Mouse (Mus musculus) hindbrain, embryonic 15.5 days (tissue): ENCODE results near the gene Fam214b. TPM values are rescaled to one million over a fixed set of nuclear protein-coding genes. Genes with fewer than 3 reads are reported as not detected.
"Not testable (repeated sequence)": the region's sequence is repeated elsewhere in the genome, so short reads cannot be mapped to it uniquely, and the experiment has no call there.

Source experiments
- ATAC-seq: fragments of 200-750 bp; cut with Nextera tagmentation; 2 replicates; pipeline ENCODE4 v1.8.0; 2017; ENCODE audit warnings: low read depth, moderate number of reproducible peaks, moderate TSS enrichment; ENCODE audit not compliant: low FRiP score
- H3K27ac ChIP-seq: fragments of 300-500 bp; sonication (generic); replicated peaks from 2 replicates; pipeline ENCODE4 v1.5.1; 2015; ENCODE audit warnings: mild to moderate bottlenecking, inconsistent platforms
- H3K27me3 ChIP-seq: fragments of 300-500 bp; sonication (generic); 2 replicates; pipeline ENCODE4 v1.6.1; 2015; ENCODE audit warnings: control low read depth, inconsistent platforms
- H3K36me3 ChIP-seq: fragments of 300-500 bp; sonication (generic); 2 replicates; pipeline ENCODE4 v1.6.1; 2015; ENCODE audit warnings: control low read depth, inconsistent platforms
- H3K4me1 ChIP-seq: fragments of 300-500 bp; sonication (generic); replicated peaks from 2 replicates; pipeline ENCODE4 v1.6.1; 2015; ENCODE audit warnings: control low read depth, inconsistent platforms
- H3K4me2 ChIP-seq: fragments of 300-500 bp; sonication (generic); 2 replicates; pipeline ENCODE4 v1.6.1; 2015; ENCODE audit warnings: moderate library complexity, mild to moderate bottlenecking, inconsistent platforms
- H3K4me3 ChIP-seq: fragments of 300-500 bp; sonication (generic); 2 replicates; pipeline ENCODE4 v1.5.1; 2015; ENCODE audit warnings: mild to moderate bottlenecking, inconsistent platforms
- H3K9ac ChIP-seq: fragments of 300-500 bp; sonication (generic); 2 replicates; pipeline ENCODE4 v1.6.1; 2015; ENCODE audit warnings: inconsistent platforms
- H3K9me3 ChIP-seq: fragments of 300-500 bp; sonication (generic); 2 replicates; pipeline ENCODE4 v1.6.1; 2016; ENCODE audit warnings: control low read depth, inconsistent platforms
- WGBS: fragments of 180-500 bp; shearing (Covaris S2); methylation state at CpG from one replicate; pipeline ENCODE4 v1.1.7; 2015; 5-methylcytosine and 5-hydroxymethylcytosine counted together
- polyA plus RNA-seq: library from polyadenylated mRNA; unstranded; fragments of >200 nt; fragmentation: Nextera tagmentation; extraction: Ambion mirVana; gene quantifications from 2 replicates; pipeline ENCODE4 v1.2.1, GENCODE M21; 2015

Fam214b gene
- polyA plus RNA-seq, 1 experiment from 2014 or later, result 37.5 TPM

DNA sequence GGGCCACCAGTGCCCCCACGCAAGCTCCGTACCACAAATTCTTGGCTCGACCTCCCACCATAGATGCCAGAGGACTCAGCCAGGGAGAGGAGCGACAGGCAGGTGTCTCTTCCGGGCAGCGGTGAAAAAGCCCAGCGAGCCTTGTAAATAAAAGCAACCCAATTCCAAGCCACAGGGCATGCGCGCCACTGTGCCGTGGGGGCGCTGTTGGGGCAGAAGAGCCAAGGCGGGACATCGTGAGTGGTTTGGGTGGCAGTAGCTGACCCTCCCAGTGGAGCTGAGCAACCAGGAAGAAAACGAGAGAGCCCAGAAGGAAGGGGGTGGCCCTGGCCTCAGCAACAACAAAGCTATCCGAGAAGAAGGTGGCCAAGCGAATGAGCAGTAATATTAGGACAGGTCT, 25.1 kb downstream of the Fam214b start:
- no peaks in the 10 kb centered on the region for H3K27me3 ChIP-seq
- ATAC-seq, result no peak
- no peak overlapping the region for H3K4me3 ChIP-seq
- no peaks in the 10 kb centered on the region for H3K9me3 ChIP-seq
- no peak overlapping the region for H3K9ac ChIP-seq
- peaks cover 16% of the 10 kb centered on the region for H3K4me1 ChIP-seq
- 86% methylated on average over 16 of the region's 16 CpGs for WGBS
- H3K36me3 ChIP-seq, result peaks cover 51% of the 10 kb centered on the region
- H3K4me2 ChIP-seq, result no peak overlapping the region
- no peak overlapping the region for H3K27ac ChIP-seq

DNA sequence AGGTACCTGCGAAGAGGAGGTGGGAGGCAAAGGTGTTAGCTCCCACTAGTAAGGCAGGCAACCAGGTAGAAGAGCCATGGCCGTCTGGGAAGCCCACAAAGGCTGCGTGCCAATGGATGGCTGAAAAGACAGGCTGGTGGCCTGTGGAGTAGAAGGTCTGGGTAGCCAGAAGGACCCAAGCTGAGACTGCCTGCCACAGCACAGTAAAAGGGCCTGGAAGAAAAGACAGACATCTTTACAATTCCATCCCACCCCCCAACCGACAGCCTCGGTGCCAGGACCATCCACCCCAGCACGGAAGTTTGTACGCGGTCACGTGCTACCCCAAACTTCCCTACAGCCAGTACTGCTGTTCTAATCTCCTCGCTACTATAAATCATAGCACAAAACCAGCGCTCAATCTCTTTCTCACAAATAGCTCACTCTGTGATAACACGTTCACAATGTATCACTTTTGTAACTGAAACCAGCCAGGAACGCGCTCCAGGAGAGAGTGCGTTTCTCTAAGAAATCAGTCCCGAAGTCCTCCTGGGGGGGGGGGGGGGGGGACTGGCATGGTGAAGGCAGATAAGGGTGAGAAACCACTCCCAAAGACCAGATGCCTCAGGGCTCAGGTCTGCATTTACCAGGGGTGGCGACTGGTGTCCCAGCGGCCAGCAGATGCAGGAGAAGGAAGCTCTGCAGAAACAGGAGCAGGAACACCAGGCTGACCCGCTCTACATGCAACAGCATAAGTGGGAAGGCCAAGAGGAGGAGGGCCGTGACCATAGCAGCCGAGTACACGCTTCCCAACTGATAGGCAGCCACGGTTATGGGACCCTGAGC, 26.2 kb downstream of the Fam214b start:
- no peak for ATAC-seq
- no peak overlapping the region for H3K27ac ChIP-seq
- H3K36me3 ChIP-seq, result peaks cover 51% of the 10 kb centered on the region
- H3K4me3 ChIP-seq, result no peak overlapping the region
- H3K9ac ChIP-seq, result no peak overlapping the region
- 93% methylated on average over 23 of the region's 23 CpGs for WGBS
- H3K9me3 ChIP-seq, result no peaks in the 10 kb centered on the region
- H3K4me1 ChIP-seq, result peaks cover 13% of the 10 kb centered on the region
- H3K27me3 ChIP-seq, result no peaks in the 10 kb centered on the region
- no peak overlapping the region for H3K4me2 ChIP-seq

DNA sequence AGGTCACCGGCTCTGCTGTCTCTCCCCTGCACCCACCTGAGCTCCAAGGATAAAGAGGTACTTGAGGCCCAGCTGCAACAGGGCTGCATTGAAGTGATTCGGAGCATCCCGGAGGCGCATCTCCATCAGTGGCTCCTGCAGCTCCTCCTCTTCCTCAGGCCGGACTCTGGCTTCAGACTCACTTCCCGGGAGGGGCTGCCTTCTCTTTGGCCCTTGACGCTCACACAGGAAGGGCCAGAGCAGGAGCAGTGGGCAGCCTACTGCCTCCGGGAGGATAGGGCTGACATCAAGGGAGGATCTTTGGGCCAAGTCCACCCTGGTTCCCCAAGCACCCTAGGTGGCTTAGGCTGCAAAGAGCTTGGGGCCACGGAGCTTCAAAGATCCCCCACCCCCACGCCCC, 26.8 kb downstream of the Fam214b start:
- Histone ChIP-seq H3K9me3 (no peaks in the 10 kb centered on the region), H3K4me2 (no peak overlapping the region), H3K27me3 (no peaks in the 10 kb centered on the region), H3K9ac (no peak overlapping the region), H3K36me3 (peaks cover 51% of the 10 kb centered on the region), H3K4me1 (peaks cover 6% of the 10 kb centered on the region), H3K4me3 (no peak overlapping the region), H3K27ac (no peak overlapping the region)
- ATAC-seq, result no peak
- WGBS, result 93% methylated on average over 10 of the region's 10 CpGs

DNA sequence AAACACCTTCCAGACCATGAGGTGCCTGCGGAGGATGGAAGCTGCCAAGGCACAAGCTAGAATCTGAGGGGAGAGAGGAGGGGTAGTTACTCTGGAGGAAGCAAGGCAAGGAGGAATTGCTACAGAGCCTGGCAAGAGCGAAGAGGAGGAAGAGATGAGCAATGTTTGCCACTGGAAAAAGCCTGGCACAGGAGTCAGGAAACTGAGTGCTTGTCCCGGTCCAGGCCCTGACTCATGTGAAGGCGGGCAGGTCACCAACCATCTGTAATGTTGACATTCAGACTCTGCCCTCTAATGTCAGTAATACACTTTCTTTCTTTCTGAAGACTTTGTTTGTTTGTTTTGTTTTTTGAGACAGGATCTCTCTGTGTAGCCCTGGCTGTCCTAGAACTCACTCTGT, 27.9 kb downstream of the Fam214b start:
- no peak overlapping the region for H3K4me2 ChIP-seq
- H3K9me3 ChIP-seq, result no peaks in the 10 kb centered on the region
- H3K36me3 ChIP-seq, result peaks cover 48% of the 10 kb centered on the region
- no peak overlapping the region for H3K4me3 ChIP-seq
- no peak overlapping the region for H3K27ac ChIP-seq
- no peak for ATAC-seq
- 94% methylated on average over 4 of the region's 4 CpGs for WGBS
- no peak overlapping the region for H3K9ac ChIP-seq
- H3K27me3 ChIP-seq, result no peaks in the 10 kb centered on the region
- no peaks in the 10 kb centered on the region for H3K4me1 ChIP-seq

DNA sequence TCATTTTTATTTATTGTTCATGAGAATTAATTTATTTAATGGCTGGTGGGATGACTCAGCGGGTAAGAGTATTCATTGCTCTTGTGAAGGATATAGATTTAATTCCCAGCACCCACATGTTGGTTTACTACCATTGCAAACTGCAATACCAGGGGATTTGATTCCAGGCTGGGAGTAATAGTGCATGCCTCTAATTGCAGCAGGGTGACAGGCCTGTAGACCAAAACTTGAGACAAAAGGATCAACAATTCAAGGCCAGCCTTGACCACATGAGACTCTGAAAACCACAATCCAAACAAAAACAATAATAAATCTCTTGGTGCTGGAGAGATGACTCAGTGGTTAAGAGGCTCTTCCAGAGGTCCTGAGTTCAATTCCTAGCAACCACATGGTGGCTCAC, 33.9 kb downstream of the Fam214b start:
- no peaks in the 10 kb centered on the region for H3K27me3 ChIP-seq
- no peak overlapping the region for H3K27ac ChIP-seq
- WGBS, result 100% methylated on average over 1 of the region's 1 CpGs
- H3K9me3 ChIP-seq, result no peaks in the 10 kb centered on the region
- H3K4me3 ChIP-seq, result no peak overlapping the region
- H3K4me1 ChIP-seq, result peaks cover 15% of the 10 kb centered on the region
- no peaks in the 10 kb centered on the region for H3K36me3 ChIP-seq
- H3K4me2 ChIP-seq, result no peak overlapping the region
- no peak for ATAC-seq
- H3K9ac ChIP-seq, result no peak overlapping the region

DNA sequence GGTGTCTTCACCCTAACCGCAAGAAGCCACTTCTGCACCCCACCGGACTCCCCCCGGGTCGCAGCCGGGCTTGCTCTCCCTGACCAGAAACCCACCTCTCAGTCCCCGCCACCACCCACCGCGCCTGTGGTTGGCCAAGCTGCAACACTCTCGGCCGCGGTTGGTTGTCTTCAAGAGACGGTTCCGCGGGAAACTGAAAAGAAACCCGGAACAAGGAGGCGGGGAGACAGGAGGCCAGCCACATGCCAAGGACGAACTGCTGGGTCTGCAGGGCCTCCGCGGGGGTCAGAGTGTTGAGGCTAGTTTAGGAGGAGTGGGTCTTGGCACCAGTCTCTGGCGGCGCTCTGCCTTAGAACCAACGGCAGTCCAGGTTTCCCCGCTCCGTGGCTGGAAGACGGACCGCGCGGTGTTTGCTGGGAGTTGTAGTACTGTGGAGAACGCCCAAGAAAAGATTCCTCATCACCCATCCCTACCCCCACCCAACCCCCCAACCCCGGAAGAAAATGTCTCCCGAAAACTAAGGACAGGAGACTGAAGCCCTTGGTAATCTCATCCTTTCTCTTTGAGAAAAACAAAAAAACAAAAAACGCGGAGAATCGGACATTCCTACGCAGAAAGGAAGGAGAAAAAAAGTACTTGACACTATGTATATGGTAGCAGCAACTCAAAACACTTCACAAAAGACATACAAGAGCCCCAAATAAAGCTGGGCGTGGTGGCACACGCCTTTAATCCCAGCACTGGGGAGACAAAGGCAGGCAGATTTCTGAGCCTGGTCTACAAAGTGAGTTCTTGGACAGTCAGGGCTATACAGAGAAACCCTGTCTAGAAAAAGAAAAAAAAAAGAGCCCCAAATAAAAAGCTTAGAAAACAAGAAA, 35.6 kb downstream of the Fam214b start, which contains the start of gene Fancg:
Fancg (minus strand) TSS at position 346 of the 878 bp plus-strand sequence.
- Histone ChIP-seq H3K27me3 (no peaks in the 10 kb centered on the region), H3K4me3 (peak within 1 kb of the TSS; percentile 82), H3K9ac (peak within 1 kb of the TSS; percentile 53), H3K4me1 (peaks cover 15% of the 10 kb centered on the region), H3K27ac (peak within 1 kb of the TSS; percentile 2; the same call in 1 of the 2 replicates), H3K9me3 (no peaks in the 10 kb centered on the region), H3K36me3 (no peaks in the 10 kb centered on the region), H3K4me2 (peak within 1 kb of the TSS; percentile 75)
- 1% methylated on average over 37 of the region's 37 CpGs for WGBS
- ATAC-seq, result peak; percentile 95

DNA sequence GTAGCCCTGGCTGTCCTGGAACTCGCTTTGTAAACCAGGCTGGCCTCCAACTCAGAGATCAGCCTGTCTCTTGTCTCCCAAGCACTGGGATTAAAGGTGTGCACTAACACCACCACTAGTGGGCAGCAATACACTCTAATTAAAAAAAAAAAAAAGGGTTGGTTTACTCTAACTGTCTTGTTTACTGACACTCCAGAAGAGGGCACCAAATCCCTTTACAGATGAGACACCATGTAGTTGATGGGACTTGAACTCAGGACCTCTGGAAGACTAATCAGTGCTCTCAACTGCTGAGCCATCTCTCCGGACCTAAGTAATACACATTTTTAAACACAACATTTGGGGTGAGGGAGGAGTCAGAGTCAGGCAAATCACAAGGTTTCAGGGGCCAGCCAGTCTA, 40.3 kb downstream of the Fam214b start:
- 66% methylated on average over 2 of the region's 2 CpGs for WGBS
- Histone ChIP-seq H3K36me3 (no peaks in the 10 kb centered on the region), H3K27ac (no peak overlapping the region), H3K4me3 (no peak overlapping the region), H3K9ac (no peak overlapping the region), H3K9me3 (no peaks in the 10 kb centered on the region), H3K27me3 (no peaks in the 10 kb centered on the region), H3K4me2 (no peak overlapping the region), H3K4me1 (peaks cover 14% of the 10 kb centered on the region)
- no peak for ATAC-seq

DNA sequence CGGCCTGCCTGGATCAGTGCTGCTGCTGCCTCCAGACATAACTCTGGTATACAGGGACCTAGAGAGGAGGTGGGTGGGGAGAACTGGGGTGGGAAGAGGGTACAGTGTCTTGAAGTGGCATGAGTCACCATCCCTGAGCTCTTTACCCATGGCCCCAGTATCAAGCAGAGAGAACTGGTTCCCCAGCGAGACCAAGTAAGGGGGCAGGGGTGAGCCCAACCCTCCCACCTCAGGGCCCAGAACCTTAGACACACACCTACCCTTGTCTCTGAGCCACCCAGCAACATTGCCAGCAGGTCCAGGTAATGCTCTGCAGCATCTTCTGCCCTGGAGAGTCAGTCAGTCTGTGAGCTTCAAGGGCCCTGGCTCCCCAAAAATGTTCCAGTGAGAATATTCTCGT, 41.1 kb downstream of the Fam214b start:
- Histone ChIP-seq H3K4me2 (no peak overlapping the region), H3K4me1 (peaks cover 15% of the 10 kb centered on the region), H3K27ac (no peak overlapping the region), H3K36me3 (no peaks in the 10 kb centered on the region), H3K27me3 (no peaks in the 10 kb centered on the region), H3K9ac (no peak overlapping the region), H3K4me3 (no peak overlapping the region), H3K9me3 (no peaks in the 10 kb centered on the region)
- no peak for ATAC-seq
- 92% methylated on average over 3 of the region's 3 CpGs for WGBS

DNA sequence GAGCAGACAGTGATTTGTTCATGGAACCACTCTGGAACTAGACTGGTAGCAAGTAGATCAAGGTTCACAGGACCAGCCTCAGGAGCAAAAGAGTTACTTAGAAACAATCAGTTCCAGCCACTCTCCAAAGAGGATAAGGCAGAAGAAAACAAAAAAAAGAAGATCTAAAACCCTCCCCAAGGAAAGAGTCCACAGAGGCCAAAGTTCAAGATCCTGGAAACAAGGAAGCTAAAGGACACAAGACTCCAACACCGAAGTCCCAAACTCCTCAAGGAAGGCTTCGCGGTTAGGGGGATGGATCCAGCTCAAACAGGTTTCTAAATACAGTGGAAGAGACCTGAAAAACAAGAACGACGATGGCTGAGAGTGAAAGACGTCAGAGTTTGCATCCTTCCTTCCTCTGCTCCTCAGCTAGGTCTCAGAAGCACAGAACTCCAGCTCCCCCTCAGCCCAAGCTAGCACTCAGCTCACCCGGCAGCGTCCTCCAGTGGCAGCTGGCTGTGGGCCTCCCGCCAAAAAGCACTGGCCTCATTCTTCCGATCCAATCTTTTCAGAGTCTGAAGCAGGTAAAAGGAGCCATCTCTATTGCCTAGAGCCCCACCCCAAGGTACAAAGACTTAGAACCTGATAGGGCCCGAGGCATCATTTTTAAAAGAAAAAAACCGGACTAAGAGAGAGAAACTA, 43.1 kb downstream of the Fam214b start:
- Histone ChIP-seq H3K27ac (no peak overlapping the region), H3K9ac (no peak overlapping the region), H3K36me3 (no peaks in the 10 kb centered on the region), H3K4me2 (no peak overlapping the region), H3K9me3 (no peaks in the 10 kb centered on the region), H3K27me3 (no peaks in the 10 kb centered on the region), H3K4me1 (peaks cover 17% of the 10 kb centered on the region), H3K4me3 (no peak overlapping the region)
- WGBS, result 83% methylated on average over 12 of the region's 12 CpGs
- ATAC-seq, result no peak

DNA sequence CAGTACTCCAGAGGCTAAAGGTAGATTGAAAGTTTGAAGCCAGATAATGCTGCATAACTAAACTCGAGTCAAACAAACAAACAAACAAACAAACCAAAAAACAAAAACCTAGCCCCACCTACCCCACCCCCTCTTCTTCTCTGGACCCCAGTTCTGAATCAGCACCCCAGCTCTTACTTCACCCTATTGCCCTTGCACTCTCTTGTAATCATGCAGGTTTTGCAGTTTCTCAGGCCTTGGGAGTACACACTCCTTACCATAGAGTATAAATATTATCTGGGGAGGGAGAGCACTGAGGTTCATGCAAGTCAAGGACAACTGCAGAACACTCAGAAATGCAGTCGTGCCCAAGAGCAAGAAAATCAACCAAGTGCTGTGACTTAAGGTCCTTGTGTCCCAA, 44.7 kb downstream of the Fam214b start:
- Histone ChIP-seq H3K27ac (peak overlapping the region; percentile 90), H3K4me1 (peaks cover 29% of the 10 kb centered on the region), H3K9ac (no peak overlapping the region), H3K4me2 (no peak overlapping the region), H3K4me3 (no peak overlapping the region), H3K9me3 (no peaks in the 10 kb centered on the region), H3K36me3 (0 out of 2 replicates have a peak, but pooled peaks cover 1% of the 10 kb centered on the region), H3K27me3 (no peaks in the 10 kb centered on the region)
- ATAC-seq, result no peak
- 94% methylated on average over 2 of the region's 2 CpGs for WGBS

DNA sequence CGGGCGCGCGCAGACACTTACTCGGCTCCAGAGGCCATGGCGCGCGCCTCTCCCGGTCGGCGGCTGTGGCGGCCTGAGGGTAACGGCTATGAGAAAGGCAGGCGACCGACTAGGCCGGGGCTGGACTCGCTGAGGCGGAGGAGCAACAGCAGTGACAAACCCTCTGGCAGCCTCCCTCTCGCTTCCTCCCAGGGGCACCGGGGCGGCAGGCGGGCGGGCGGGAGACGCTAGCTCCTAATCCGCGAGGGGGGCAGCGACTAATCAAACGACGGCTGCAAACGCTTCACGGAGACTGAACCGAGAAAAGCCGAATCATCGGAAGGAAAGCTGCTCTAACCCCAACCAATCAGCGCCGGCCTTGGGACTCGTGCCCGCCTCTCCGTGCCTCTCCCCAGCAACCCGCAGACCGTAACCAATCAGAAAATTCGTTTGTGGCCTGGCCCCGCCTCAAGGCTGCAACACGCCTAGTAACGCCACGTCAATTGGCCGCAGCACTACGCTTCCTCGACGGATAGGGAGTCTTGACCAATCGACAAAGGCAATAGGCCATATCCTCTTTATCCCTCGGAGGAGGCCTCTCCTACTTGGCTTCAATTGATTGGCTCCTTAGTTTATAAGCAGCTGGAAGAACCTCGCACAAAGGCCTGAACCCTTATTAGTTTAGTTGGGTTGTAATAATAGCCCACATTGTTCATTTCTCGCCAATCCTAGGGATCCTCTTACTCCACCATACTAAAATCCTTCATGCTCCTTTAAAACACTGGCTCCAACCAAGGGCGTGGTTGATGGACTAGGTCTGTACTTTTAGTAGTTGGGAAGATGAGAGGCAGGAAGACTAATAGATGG, 45.7 kb downstream of the Fam214b start, which contains the start of gene Vcp:
Vcp (minus strand) TSS at position 367 of the 846 bp plus-strand sequence.
- peak within 1 kb of the TSS; percentile 99 for H3K27ac ChIP-seq
- not testable (repeated sequence) for H3K36me3 ChIP-seq, H3K9me3 ChIP-seq, H3K27me3 ChIP-seq
- ATAC-seq, result peak; percentile 99
- under 1% methylated on average over 48 of the region's 56 CpGs for WGBS
- H3K9ac ChIP-seq, result peak within 1 kb of the TSS; percentile 88
- peaks cover 29% of the 10 kb centered on the region for H3K4me1 ChIP-seq
- peak within 1 kb of the TSS; percentile 92 for H3K4me3 ChIP-seq
- peak within 1 kb of the TSS; percentile 81 for H3K4me2 ChIP-seq
